Mouse (Mus musculus) lung, postnatal 4 days (tissue): ENCODE data around the gene Tlx1.

Experiments used
- DNase-seq, 2 experiments: peaks; one replicate each; pipeline ENCODE4 v3.0.0; 2021

Tlx1 gene

GRCm38 (mm10) chr19:45158896-45159295, 8.4 kb downstream of the Tlx1 start:
- DNase-seq, result no peak

GRCm38 (mm10) chr19:45159491-45159890, 9.0 kb downstream of the Tlx1 start:
- DNase-seq, result no peak

GRCm38 (mm10) chr19:45159991-45160390, 9.5 kb downstream of the Tlx1 start:
- no peak for DNase-seq

- DNase-seq, result no peak
Measured at GRCm38 (mm10) chr19:45160523-45160922, 10.0 kb downstream of the Tlx1 start.

- DNase-seq, result peak; percentile 53 to 77
Measured at GRCm38 (mm10) chr19:45161093-45161492, 10.6 kb downstream of the Tlx1 start.

- no peak for DNase-seq
Measured at GRCm38 (mm10) chr19:45162181-45162580, 11.7 kb downstream of the Tlx1 start.

GRCm38 (mm10) chr19:45162871-45163270, 12.4 kb downstream of the Tlx1 start:
- DNase-seq, result no peak

- DNase-seq, result no peak
Measured at GRCm38 (mm10) chr19:45170451-45170850, 20.0 kb downstream of the Tlx1 start.

GRCm38 (mm10) chr19:45174803-45175202, 24.3 kb downstream of the Tlx1 start:
- DNase-seq, result no peak

GRCm38 (mm10) chr19:45176269-45176668, 25.8 kb downstream of the Tlx1 start:
- no peak for DNase-seq

GRCm38 (mm10) chr19:45177004-45177737, 26.7 kb downstream of the Tlx1 start:
- DNase-seq, result peak; percentile 61 to 67

GRCm38 (mm10) chr19:45179451-45179850, 29.0 kb downstream of the Tlx1 start:
- no peak for DNase-seq

GRCm38 (mm10) chr19:45180447-45180846, 30.0 kb downstream of the Tlx1 start:
- DNase-seq, result no peak

GRCm38 (mm10) chr19:45194651-45195050, 44.2 kb downstream of the Tlx1 start:
- no peak for DNase-seq

- DNase-seq, result peak in 1 of 2 experiments; percentile 2
Measured at GRCm38 (mm10) chr19:45196967-45197366, 46.5 kb downstream of the Tlx1 start.

- DNase-seq, result no peak
Measured at GRCm38 (mm10) chr19:45205311-45206105, 55.0 kb downstream of the Tlx1 start.
